Mouse (Mus musculus): ENCODE results near the gene Foxn3.

GRCm38 (mm10) chr12:99330822-99331285, 232.5 kb downstream of the Foxn3 start:
- TF ChIP-seq CTCF (IDR thresholded peaks at IDR 0.05; ENCODE audit: insufficient read depth, low read depth, low read length) (no peak), POLR2A (IDR thresholded peaks at IDR 0.05; ENCODE audit: insufficient read depth, low read depth, low read length) (no peak)

Measured in olfactory bulb, adult 2 months (tissue).